Mouse (Mus musculus) layer of hippocampus, postnatal 10 days (tissue): ENCODE measurements around the gene Dcun1d4. TPM values are rescaled to one million over a fixed set of nuclear protein-coding genes. Genes with fewer than 3 reads are reported as not detected.
A peak's percentile ranks its signal among the peaks of the same experiment; 100 is the strongest.

Experiments
- DNase-seq, 2 experiments: peaks; one replicate each; pipeline ENCODE4 v3.0.0; 2021; ENCODE audit warnings: low spot score in 2 of 2
- total RNA-seq, 2 experiments: library from RNA; stranded (reverse); gene quantifications; 2 replicates each; pipeline ENCODE4 v1.2.3; 2021

Gene Dcun1d4
- total RNA-seq, 2 experiments from 2014 or later: 103 to 104 TPM

- DNase-seq: peak; percentile 36 to 43
These were observed 104.7 kb downstream of the Dcun1d4 start for GRCm38 (mm10) chr5:73585212-73586115.

GRCm38 (mm10) chr5:73586597-73586996 is 105.8 kb downstream of the Dcun1d4 start:
- DNase-seq: no peak

GRCm38 (mm10) chr5:73587119-73587518 is 106.3 kb downstream of the Dcun1d4 start:
- DNase-seq: no peak

GRCm38 (mm10) chr5:73598943-73599695 is 118.3 kb downstream of the Dcun1d4 start:
- peak; percentile 36 to 38 for DNase-seq

- no peak for DNase-seq
These were observed 119.2 kb downstream of the Dcun1d4 start for GRCm38 (mm10) chr5:73599991-73600390.

- DNase-seq: peak; percentile 55 to 56
These were observed 120.6 kb downstream of the Dcun1d4 start for GRCm38 (mm10) chr5:73601361-73601763.

- no peak for DNase-seq
These were observed 122.1 kb downstream of the Dcun1d4 start for GRCm38 (mm10) chr5:73602865-73603264.

GRCm38 (mm10) chr5:73604542-73604941 is 123.7 kb downstream of the Dcun1d4 start:
- no peak for DNase-seq

GRCm38 (mm10) chr5:73604964-73605363 is 124.2 kb downstream of the Dcun1d4 start:
- no peak for DNase-seq

Other genes starting within 250 kb of the Dcun1d4 start
- gene Fryl, start 224.4 kb upstream of the Dcun1d4 start, total RNA-seq: 10 to 100 TPM; 66.1 to 71.6 TPM
- 100 to 1,000 TPM; 325 to 333 TPM for gene Ociad1, start 188.2 kb upstream of the Dcun1d4 start, total RNA-seq
- 10 to 100 TPM; 46.2 to 72.2 TPM for gene Ociad2, start 140.0 kb upstream of the Dcun1d4 start, total RNA-seq
- gene Cwh43, start 74.9 kb upstream of the Dcun1d4 start, total RNA-seq: 1 to 10 TPM; 4.9 to 5.5 TPM
- gene Lrrc66, start 151.5 kb downstream of the Dcun1d4 start, total RNA-seq: 1 to 10 TPM in 1 of 2 experiments, not detected in 1; 1.2 TPM
- 10 to 100 TPM; 63.2 to 66.0 TPM for gene Sgcb, start 166.8 kb downstream of the Dcun1d4 start, total RNA-seq
- gene Spata18, start 170.4 kb downstream of the Dcun1d4 start, total RNA-seq: 1 to 10 TPM; 2.4 to 2.6 TPM